Mouse (Mus musculus): ENCODE measurements around the gene Dclre1b. TPM values are rescaled to one million over a fixed set of nuclear protein-coding genes. Genes with fewer than 3 reads are reported as not detected.
A peak's percentile ranks its signal among the peaks of the same experiment; 100 is the strongest.
"Not testable (repeated sequence)": the region's sequence is repeated elsewhere in the genome, so short reads cannot be mapped to it uniquely, and the experiment has no call there.

Dclre1b gene
- polyA plus RNA-seq, 1 experiment from 2014 or later, result 16.3 TPM

- 81% methylated on average over 8 of the region's 8 CpGs for WGBS
- peak overlapping the region; percentile 61 for H3K27ac ChIP-seq (replicated peaks)
- TF ChIP-seq EP300 (optimal IDR thresholded peaks at IDR 0.05) (no peak), CTCF (IDR thresholded peaks at IDR 0.05; ENCODE audit: low read depth) (no peak)
These were observed 6.4 kb downstream of the Dclre1b start for GRCm38 (mm10) chr3:103802861-103803260.

DNA sequence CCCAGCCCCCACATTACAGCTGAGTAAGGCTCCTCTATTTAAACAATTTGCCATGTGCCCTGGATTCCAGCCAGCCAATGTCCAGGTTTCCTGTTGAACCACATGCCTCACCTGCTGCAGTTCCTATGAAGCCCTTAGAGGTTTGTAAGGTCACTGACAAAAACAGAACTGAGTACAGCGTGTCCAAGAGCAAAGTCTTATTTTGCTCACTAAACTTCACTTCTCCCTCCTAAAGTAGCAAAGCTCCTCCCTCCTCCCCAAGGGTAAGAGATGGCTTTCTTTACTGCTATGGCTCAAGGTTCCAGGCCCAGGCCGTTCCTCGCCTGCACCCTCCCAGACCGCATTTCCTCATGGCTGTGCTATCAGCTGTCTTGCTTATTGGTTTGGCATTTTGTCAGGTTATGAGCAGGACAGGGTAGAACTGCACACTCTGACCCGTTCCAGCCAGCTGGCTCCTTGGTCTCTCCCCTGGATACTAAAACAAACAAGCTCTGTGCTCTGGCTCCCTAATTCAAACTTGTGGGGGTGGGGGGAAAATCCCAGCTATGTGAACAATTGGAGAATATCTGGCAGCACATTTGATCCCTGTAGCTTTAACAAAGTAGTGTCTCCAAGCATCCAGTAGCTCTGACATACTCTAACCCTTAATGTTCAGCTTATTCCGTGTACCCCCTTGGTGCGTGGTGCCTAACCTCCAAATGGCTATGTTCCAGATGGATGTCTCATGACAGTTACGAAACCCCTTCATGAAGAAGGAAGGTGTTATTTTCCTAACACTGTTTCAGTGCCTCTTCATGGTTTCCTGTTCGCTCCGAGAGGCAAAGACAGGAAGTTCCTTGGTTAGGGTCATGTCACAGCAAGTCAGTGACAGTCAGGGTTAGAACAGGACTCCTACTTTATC lies 7.4 kb downstream of the Dclre1b start:
- Histone ChIP-seq H3K4me2 (replicated peaks; ENCODE audit: low read depth) (peak overlapping the region; percentile 27; the same call in 1 of the 2 replicates), H3K9ac (ENCODE audit: low read length) (0 out of 2 replicates have a peak overlapping the region, but pooled peaks have one; percentile 8), H3K4me3 (ENCODE audit: low read depth, low read length) (no peak overlapping the region), H3K36me3 (ENCODE audit: control insufficient read depth, insufficient read depth, low read length) (no peaks in the 10 kb centered on the region), H3K27ac (replicated peaks) (peak overlapping the region; percentile 86), H3K27me3 (ENCODE audit: control insufficient read depth, insufficient read depth, low read length) (no peaks in the 10 kb centered on the region), H3K9me3 (ENCODE audit: control insufficient read depth, low read length) (no peaks in the 10 kb centered on the region), H3K4me1 (replicated peaks; ENCODE audit: control insufficient read depth, insufficient read depth) (peaks cover 7% of the 10 kb centered on the region; the same call in 1 of the 2 replicates)
- peak; percentile 99 for ATAC-seq (ENCODE audit: low FRiP score, low TSS enrichment)
- TF ChIP-seq EP300 (optimal IDR thresholded peaks at IDR 0.05), result peak; percentile 62
- TF ChIP-seq CTCF (IDR thresholded peaks at IDR 0.05; ENCODE audit: low read depth), result no peak
- DNase-seq (ENCODE audit: low spot score), result peak; percentile 77
- WGBS, result 29% methylated on average over 10 of the region's 10 CpGs

More at GRCm38 (mm10) chr3:103802861-103803260, 6.4 kb downstream of the Dclre1b start:
- no peak overlapping the region for H3K9ac ChIP-seq (ENCODE audit: low read length)
- no peaks in the 10 kb centered on the region for H3K9me3 ChIP-seq (ENCODE audit: control insufficient read depth, low read length)
- H3K4me3 ChIP-seq (ENCODE audit: low read depth, low read length), result no peak overlapping the region
- no peaks in the 10 kb centered on the region for H3K36me3 ChIP-seq (ENCODE audit: control insufficient read depth, insufficient read depth, low read length)
- no peak overlapping the region for H3K4me2 ChIP-seq (replicated peaks; ENCODE audit: low read depth)
- H3K4me1 ChIP-seq (replicated peaks; ENCODE audit: control insufficient read depth, insufficient read depth), result peaks cover 7% of the 10 kb centered on the region; the same call in 1 of the 2 replicates
- ATAC-seq (ENCODE audit: low FRiP score, low TSS enrichment), result no peak
- H3K27me3 ChIP-seq (ENCODE audit: control insufficient read depth, insufficient read depth, low read length), result no peaks in the 10 kb centered on the region
- no peak for DNase-seq (ENCODE audit: low spot score)

DNA sequence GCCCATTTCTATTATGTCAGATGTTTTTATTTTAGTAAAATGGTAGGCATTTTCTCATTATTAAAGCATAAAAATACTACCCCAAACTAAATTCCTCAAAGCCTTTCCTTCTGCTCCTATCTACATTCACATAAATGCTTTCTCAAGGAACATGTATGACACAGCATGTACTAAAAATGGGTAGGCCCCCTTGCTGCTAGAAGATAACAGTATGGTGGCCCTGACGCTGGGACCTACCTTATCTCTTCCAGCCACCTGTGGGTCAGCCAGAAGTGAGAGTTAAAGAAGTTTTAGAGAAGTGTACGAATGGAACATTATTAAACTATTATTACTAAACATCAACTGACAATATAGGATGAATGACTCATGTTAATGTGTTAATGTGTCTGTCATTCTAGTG lies 9.7 kb downstream of the Dclre1b start:
- Histone ChIP-seq H3K4me1 (replicated peaks; ENCODE audit: control insufficient read depth, insufficient read depth) (peaks cover 7% of the 10 kb centered on the region; the same call in 1 of the 2 replicates), H3K4me3 (ENCODE audit: low read depth, low read length) (no peak overlapping the region), H3K36me3 (ENCODE audit: control insufficient read depth, insufficient read depth, low read length) (no peaks in the 10 kb centered on the region), H3K27me3 (ENCODE audit: control insufficient read depth, insufficient read depth, low read length) (no peaks in the 10 kb centered on the region), H3K9me3 (ENCODE audit: control insufficient read depth, low read length) (no peaks in the 10 kb centered on the region), H3K9ac (ENCODE audit: low read length) (no peak overlapping the region), H3K4me2 (replicated peaks; ENCODE audit: low read depth) (no peak overlapping the region), H3K27ac (replicated peaks) (no peak overlapping the region)
- ATAC-seq (ENCODE audit: low FRiP score, low TSS enrichment) (no peak), DNase-seq (ENCODE audit: low spot score) (no peak)
- WGBS, result 74% methylated on average over 2 of the region's 2 CpGs
- TF ChIP-seq CTCF (IDR thresholded peaks at IDR 0.05; ENCODE audit: low read depth), result no peak
- no peak for TF ChIP-seq EP300 (optimal IDR thresholded peaks at IDR 0.05)

GRCm38 (mm10) chr3:103796389-103796788 lies 12.9 kb downstream of the Dclre1b start:
- WGBS, result 61% methylated on average over 2 of the region's 2 CpGs
- TF ChIP-seq CTCF (IDR thresholded peaks at IDR 0.05; ENCODE audit: low read depth) (no peak), EP300 (optimal IDR thresholded peaks at IDR 0.05) (no peak)
- no peak for DNase-seq (ENCODE audit: low spot score)

GRCm38 (mm10) chr3:103792566-103792965 lies 16.7 kb downstream of the Dclre1b start:
- WGBS, result 70% methylated on average over 1 of the region's 1 CpGs

More at GRCm38 (mm10) chr3:103796389-103796788, 12.9 kb downstream of the Dclre1b start:
- H3K9me3 ChIP-seq (ENCODE audit: control insufficient read depth, low read length), result no peaks in the 10 kb centered on the region
- no peak overlapping the region for H3K4me3 ChIP-seq (ENCODE audit: low read depth, low read length)
- no peaks in the 10 kb centered on the region for H3K27me3 ChIP-seq (ENCODE audit: control insufficient read depth, insufficient read depth, low read length)
- no peak for ATAC-seq (ENCODE audit: low FRiP score, low TSS enrichment)
- no peak overlapping the region for H3K9ac ChIP-seq (ENCODE audit: low read length)
- H3K36me3 ChIP-seq (ENCODE audit: control insufficient read depth, insufficient read depth, low read length), result no peaks in the 10 kb centered on the region
- peaks cover under 1% of the 10 kb centered on the region; the same call in 1 of the 2 replicates for H3K4me1 ChIP-seq (replicated peaks; ENCODE audit: control insufficient read depth, insufficient read depth)
- no peak overlapping the region for H3K4me2 ChIP-seq (replicated peaks; ENCODE audit: low read depth)
- no peak overlapping the region for H3K27ac ChIP-seq (replicated peaks)

GRCm38 (mm10) chr3:103792111-103792406 lies 17.2 kb downstream of the Dclre1b start:
- H3K27me3 ChIP-seq (ENCODE audit: control insufficient read depth, insufficient read depth, low read length); H3K4me3 ChIP-seq (ENCODE audit: low read depth, low read length); ATAC-seq (ENCODE audit: low FRiP score, low TSS enrichment); H3K9me3 ChIP-seq (ENCODE audit: control insufficient read depth, low read length); DNase-seq (ENCODE audit: low spot score); H3K9ac ChIP-seq (ENCODE audit: low read length); H3K27ac ChIP-seq (replicated peaks); H3K4me2 ChIP-seq (replicated peaks; ENCODE audit: low read depth); H3K4me1 ChIP-seq (replicated peaks; ENCODE audit: control insufficient read depth, insufficient read depth); H3K36me3 ChIP-seq (ENCODE audit: control insufficient read depth, insufficient read depth, low read length): not testable (repeated sequence)
- WGBS, result 89% methylated on average over 5 of the region's 5 CpGs

More at GRCm38 (mm10) chr3:103792566-103792965, 16.7 kb downstream of the Dclre1b start:
- no peak overlapping the region for H3K9ac ChIP-seq (ENCODE audit: low read length)
- 0 out of 2 replicates have a peak, but pooled peaks cover under 1% of the 10 kb centered on the region for H3K4me1 ChIP-seq (replicated peaks; ENCODE audit: control insufficient read depth, insufficient read depth)
- DNase-seq (ENCODE audit: low spot score) (no peak), ATAC-seq (ENCODE audit: low FRiP score, low TSS enrichment) (no peak)
- TF ChIP-seq EP300 (optimal IDR thresholded peaks at IDR 0.05), result no peak
- no peak for TF ChIP-seq CTCF (IDR thresholded peaks at IDR 0.05; ENCODE audit: low read depth)
- no peak overlapping the region for H3K27ac ChIP-seq (replicated peaks)
- no peak overlapping the region for H3K4me3 ChIP-seq (ENCODE audit: low read depth, low read length)
- H3K4me2 ChIP-seq (replicated peaks; ENCODE audit: low read depth), result no peak overlapping the region
- H3K36me3 ChIP-seq (ENCODE audit: control insufficient read depth, insufficient read depth, low read length), result no peaks in the 10 kb centered on the region
- no peaks in the 10 kb centered on the region for H3K27me3 ChIP-seq (ENCODE audit: control insufficient read depth, insufficient read depth, low read length)
- no peaks in the 10 kb centered on the region for H3K9me3 ChIP-seq (ENCODE audit: control insufficient read depth, low read length)

All from stomach, postnatal 0 days (tissue).